Mouse (Mus musculus): Measurements from ENCODE around the gene Serinc5. TPM values are rescaled to one million over a fixed set of nuclear protein-coding genes. Genes with fewer than 3 reads are reported as not detected.
"Not testable (repeated sequence)": the region's sequence is repeated elsewhere in the genome, so short reads cannot be mapped to it uniquely, and the experiment has no call there.

The Serinc5 gene
- polyA plus RNA-seq, 1 experiment, result 24.3 TPM

DNA sequence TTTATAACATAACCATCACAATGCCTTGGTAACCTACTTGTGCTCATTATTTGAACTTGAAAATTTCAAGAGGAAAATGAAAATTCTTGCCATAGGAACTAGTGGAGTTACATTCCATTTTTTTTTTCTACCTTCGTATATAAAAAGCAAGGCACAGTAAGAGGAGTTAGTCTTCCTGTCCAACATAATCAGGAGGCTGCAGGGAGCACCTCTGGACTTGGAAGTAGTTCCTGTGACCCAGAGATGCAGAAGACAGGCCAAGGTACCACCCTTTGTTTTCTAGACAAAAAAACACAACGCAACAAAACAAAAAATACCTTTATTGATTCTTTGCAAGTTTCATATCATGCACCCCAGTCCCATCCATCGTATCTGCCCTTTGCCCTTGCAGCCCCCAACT lies 16.0 kb upstream of the Serinc5 start:
- H3K27me3 ChIP-seq (ENCODE audit: control insufficient read depth, insufficient read depth, low read length), result no peaks in the 10 kb centered on the region
- H3K27ac ChIP-seq (ENCODE audit: insufficient read depth, low read depth, low read length), result no peak overlapping the region
- 85% methylated on average over 3 of the region's 3 CpGs for WGBS
- TF ChIP-seq POLR2A (IDR thresholded peaks at IDR 0.05; ENCODE audit: low read depth, low read length) (no peak), CTCF (IDR thresholded peaks at IDR 0.05; ENCODE audit: extremely low read depth, insufficient read length, insufficient replicate concordance, low read depth, low read length) (no peak)
- no peak overlapping the region for H3K4me3 ChIP-seq (ENCODE audit: low read depth, low read length)
- peaks cover 6% of the 10 kb centered on the region for H3K4me1 ChIP-seq (ENCODE audit: control insufficient read depth, insufficient read depth, insufficient read length, low read length)
- H3K36me3 ChIP-seq (ENCODE audit: control insufficient read depth, insufficient read depth, low read length), result no peaks in the 10 kb centered on the region

DNA sequence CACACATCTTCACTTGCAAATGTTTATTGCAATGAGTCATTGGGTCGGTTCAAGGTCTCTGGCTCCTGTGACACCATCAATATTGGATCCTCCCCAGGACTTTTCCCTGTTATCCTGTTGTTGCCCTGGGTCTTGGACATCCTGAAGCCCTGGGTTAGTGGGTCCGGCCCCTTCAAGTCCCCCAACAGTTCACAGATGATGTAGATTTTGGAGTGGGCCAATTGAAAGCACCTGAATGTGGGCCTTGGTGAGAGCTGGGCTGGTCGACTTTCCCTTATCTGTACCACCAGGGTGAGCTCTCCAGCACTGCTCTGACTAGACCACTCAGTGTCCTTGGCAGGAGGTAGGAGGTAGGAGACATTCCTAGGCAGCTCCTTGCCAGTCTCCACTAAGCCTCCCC lies 15.5 kb upstream of the Serinc5 start:
- no peaks in the 10 kb centered on the region for H3K36me3 ChIP-seq (ENCODE audit: control insufficient read depth, insufficient read depth, low read length)
- no peak for TF ChIP-seq CTCF (IDR thresholded peaks at IDR 0.05; ENCODE audit: extremely low read depth, insufficient read length, insufficient replicate concordance, low read depth, low read length)
- no peak for TF ChIP-seq POLR2A (IDR thresholded peaks at IDR 0.05; ENCODE audit: low read depth, low read length)
- peaks cover 6% of the 10 kb centered on the region for H3K4me1 ChIP-seq (ENCODE audit: control insufficient read depth, insufficient read depth, insufficient read length, low read length)
- no peak overlapping the region for H3K27ac ChIP-seq (ENCODE audit: insufficient read depth, low read depth, low read length)
- WGBS, result 58% methylated on average over 3 of the region's 3 CpGs
- no peak overlapping the region for H3K4me3 ChIP-seq (ENCODE audit: low read depth, low read length)
- no peaks in the 10 kb centered on the region for H3K27me3 ChIP-seq (ENCODE audit: control insufficient read depth, insufficient read depth, low read length)

DNA sequence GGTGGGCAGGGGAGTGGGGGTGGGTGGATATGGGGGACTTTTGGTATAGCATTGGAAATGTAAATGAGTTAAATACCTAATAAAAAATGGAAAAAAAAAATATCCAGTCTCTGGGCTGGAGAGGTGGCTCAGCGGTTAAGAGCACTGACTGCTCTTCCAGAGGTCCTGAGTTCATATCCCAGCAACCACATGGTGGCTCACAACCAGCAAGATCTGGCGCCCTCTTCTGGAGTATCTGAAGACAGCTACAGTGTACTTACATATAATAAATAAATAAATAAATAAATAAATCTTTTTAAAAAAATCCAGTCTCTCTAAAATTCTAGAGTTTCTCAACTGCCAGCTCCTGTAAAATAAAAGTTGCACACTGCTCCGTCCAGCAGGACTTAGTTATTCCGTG lies 5.6 kb upstream of the Serinc5 start:
- 83% methylated on average over 4 of the region's 4 CpGs for WGBS
- not testable (repeated sequence) for H3K4me3 ChIP-seq (ENCODE audit: low read depth, low read length); H3K36me3 ChIP-seq (ENCODE audit: control insufficient read depth, insufficient read depth, low read length); H3K27me3 ChIP-seq (ENCODE audit: control insufficient read depth, insufficient read depth, low read length); H3K4me1 ChIP-seq (ENCODE audit: control insufficient read depth, insufficient read depth, insufficient read length, low read length); H3K27ac ChIP-seq (ENCODE audit: insufficient read depth, low read depth, low read length)

DNA sequence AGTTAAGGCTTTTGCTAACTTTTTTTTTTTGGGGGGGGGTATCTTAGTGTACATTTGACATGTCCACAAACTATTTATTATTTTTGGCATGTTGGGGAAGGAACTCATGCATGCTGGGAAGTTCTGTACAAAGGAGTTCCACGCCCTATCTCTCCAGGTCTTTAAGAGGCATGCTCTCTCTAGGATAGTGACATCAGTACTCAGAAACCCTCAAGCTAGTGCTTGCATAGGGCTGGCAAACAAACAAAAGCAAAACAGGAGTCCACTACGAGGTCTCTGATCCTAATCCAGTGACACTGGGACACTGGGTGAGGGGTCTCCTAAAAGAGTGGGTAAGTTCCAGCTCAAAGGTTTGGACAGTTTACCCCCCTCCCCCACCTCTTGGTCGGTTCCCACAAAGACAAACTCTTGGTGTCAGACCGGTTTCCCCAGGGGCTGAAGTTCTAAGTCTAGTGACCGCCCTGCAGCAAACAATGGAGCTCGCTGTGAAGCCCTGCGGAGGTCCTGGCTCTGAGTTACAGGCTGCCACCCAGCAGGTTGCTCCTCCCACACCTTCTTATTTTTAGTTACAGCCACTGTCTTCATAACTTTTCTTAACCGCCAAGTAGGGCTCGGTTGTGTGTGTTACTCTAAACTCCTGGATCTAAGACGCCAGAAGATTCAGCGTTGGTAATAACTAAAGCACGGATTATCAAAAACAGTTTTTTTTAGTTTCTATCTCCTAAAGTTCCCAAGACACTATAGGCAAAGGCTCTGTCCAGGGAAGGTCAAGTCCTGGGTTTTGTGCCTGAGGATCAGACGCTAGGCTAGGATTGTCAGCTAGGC lies 1.2 kb upstream of the Serinc5 start:
- Histone ChIP-seq H3K27me3 (ENCODE audit: control insufficient read depth, insufficient read depth, low read length) (no peaks in the 10 kb centered on the region), H3K36me3 (ENCODE audit: control insufficient read depth, insufficient read depth, low read length) (no peaks in the 10 kb centered on the region), H3K4me1 (ENCODE audit: control insufficient read depth, insufficient read depth, insufficient read length, low read length) (peaks cover 12% of the 10 kb centered on the region; the same call in 1 of the 2 replicates), H3K4me3 (ENCODE audit: low read depth, low read length) (peak overlapping the region; percentile 90), H3K27ac (ENCODE audit: insufficient read depth, low read depth, low read length) (peak overlapping the region; percentile 93)
- WGBS, result 3% methylated on average over 13 of the region's 13 CpGs
- TF ChIP-seq CTCF (IDR thresholded peaks at IDR 0.05; ENCODE audit: extremely low read depth, insufficient read length, insufficient replicate concordance, low read depth, low read length) (no peak), POLR2A (IDR thresholded peaks at IDR 0.05; ENCODE audit: low read depth, low read length) (no peak)

DNA sequence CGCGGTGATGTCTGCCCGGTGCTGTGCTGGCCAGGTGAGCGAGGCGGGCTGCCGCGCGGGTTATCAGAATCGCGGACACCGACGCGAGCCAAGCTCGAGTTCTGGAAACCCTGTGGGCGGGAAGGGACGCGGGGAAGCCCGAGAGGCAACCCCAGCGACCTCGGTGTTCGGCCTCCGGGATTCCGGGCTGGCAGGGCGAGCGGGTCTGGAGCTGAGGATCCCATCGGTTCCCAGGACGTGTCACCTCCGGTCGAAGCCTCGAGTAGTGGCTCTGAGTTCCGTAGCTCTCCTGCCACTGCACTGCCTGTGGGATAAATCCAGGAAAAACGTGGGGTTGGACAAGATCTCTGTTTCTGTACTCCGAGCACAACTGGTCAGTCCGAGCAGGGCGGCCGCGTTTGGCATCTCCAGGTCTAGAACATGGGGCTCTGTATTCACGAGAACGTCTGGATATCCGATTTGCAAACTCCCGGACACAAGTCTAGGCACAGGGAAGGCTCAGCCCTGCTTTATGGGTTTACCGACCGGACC lies 428 bp downstream of the Serinc5 start:
- peak overlapping the region; percentile 90 for H3K4me3 ChIP-seq (ENCODE audit: low read depth, low read length)
- H3K27me3 ChIP-seq (ENCODE audit: control insufficient read depth, insufficient read depth, low read length), result no peaks in the 10 kb centered on the region
- peak overlapping the region; percentile 51 for H3K27ac ChIP-seq (ENCODE audit: insufficient read depth, low read depth, low read length)
- H3K4me1 ChIP-seq (ENCODE audit: control insufficient read depth, insufficient read depth, insufficient read length, low read length), result peaks cover 12% of the 10 kb centered on the region; the same call in 1 of the 2 replicates
- no peaks in the 10 kb centered on the region for H3K36me3 ChIP-seq (ENCODE audit: control insufficient read depth, insufficient read depth, low read length)
- WGBS, result under 1% methylated on average over 43 of the region's 43 CpGs
- TF ChIP-seq POLR2A (IDR thresholded peaks at IDR 0.05; ENCODE audit: low read depth, low read length) (no peak), CTCF (IDR thresholded peaks at IDR 0.05; ENCODE audit: extremely low read depth, insufficient read length, insufficient replicate concordance, low read depth, low read length) (no peak)

DNA sequence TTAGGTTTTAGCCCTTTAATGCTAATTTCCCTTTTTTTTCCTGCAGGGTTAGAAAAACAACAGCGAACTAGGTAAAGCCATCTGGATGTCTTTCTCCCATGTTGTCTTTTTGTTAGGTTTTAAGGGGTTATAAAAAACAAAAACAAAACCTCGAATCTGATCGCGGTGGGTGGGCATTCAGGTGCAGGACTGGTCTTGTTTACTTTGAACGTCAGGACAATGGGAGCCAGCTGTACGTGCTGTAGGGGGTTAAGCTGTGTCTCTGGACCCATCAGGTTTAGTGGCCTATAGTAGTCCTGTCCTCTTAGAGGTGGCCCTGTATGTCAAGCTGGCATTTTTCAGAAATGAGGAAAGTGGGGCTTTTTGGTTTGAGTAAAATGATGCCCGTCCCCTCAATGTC lies 1.0 kb downstream of the Serinc5 start:
- peaks cover 12% of the 10 kb centered on the region; the same call in 1 of the 2 replicates for H3K4me1 ChIP-seq (ENCODE audit: control insufficient read depth, insufficient read depth, insufficient read length, low read length)
- no peak for TF ChIP-seq POLR2A (IDR thresholded peaks at IDR 0.05; ENCODE audit: low read depth, low read length)
- TF ChIP-seq CTCF (IDR thresholded peaks at IDR 0.05; ENCODE audit: extremely low read depth, insufficient read length, insufficient replicate concordance, low read depth, low read length), result no peak
- no peak overlapping the region for H3K27ac ChIP-seq (ENCODE audit: insufficient read depth, low read depth, low read length)
- no peaks in the 10 kb centered on the region for H3K36me3 ChIP-seq (ENCODE audit: control insufficient read depth, insufficient read depth, low read length)
- H3K27me3 ChIP-seq (ENCODE audit: control insufficient read depth, insufficient read depth, low read length), result no peaks in the 10 kb centered on the region
- WGBS, result 14% methylated on average over 7 of the region's 7 CpGs
- peak overlapping the region; percentile 90; the same call in 1 of the 2 replicates for H3K4me3 ChIP-seq (ENCODE audit: low read depth, low read length)

DNA sequence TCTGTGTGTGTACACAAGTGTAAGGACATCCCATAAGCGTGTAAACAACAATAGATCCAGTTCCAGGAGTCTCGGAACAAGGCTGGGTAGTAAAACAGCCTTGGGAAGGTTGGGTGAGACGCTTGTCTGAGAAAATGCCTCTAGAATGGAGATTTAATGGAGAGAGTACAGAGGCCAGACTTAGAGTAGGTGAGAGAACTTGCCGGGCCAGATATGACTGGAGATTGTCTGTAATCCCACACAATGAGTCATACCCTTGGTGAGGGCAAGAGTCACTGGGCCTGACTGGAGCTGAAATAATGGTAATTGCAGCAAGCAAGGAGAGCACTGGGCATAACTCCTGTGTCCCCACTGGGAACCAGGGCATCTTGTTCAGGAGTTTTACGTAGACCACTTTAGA lies 2.2 kb downstream of the Serinc5 start:
- TF ChIP-seq POLR2A (IDR thresholded peaks at IDR 0.05; ENCODE audit: low read depth, low read length), result no peak
- no peak for TF ChIP-seq CTCF (IDR thresholded peaks at IDR 0.05; ENCODE audit: extremely low read depth, insufficient read length, insufficient replicate concordance, low read depth, low read length)
- Histone ChIP-seq H3K27me3 (ENCODE audit: control insufficient read depth, insufficient read depth, low read length) (no peaks in the 10 kb centered on the region), H3K4me3 (ENCODE audit: low read depth, low read length) (no peak overlapping the region), H3K27ac (ENCODE audit: insufficient read depth, low read depth, low read length) (peak overlapping the region; percentile 32; the same call in 1 of the 2 replicates), H3K4me1 (ENCODE audit: control insufficient read depth, insufficient read depth, insufficient read length, low read length) (peaks cover 12% of the 10 kb centered on the region; the same call in 1 of the 2 replicates), H3K36me3 (ENCODE audit: control insufficient read depth, insufficient read depth, low read length) (no peaks in the 10 kb centered on the region)
- WGBS, result 32% methylated on average over 5 of the region's 5 CpGs

Measured in small intestine, adult 2 months (tissue).